Mouse (Mus musculus): ENCODE data around the gene Fgd6. TPM values are rescaled to one million over a fixed set of nuclear protein-coding genes. Genes with fewer than 3 reads are reported as not detected.

The Fgd6 gene
- polyA plus RNA-seq, 1 experiment: 1.1 TPM

DNA sequence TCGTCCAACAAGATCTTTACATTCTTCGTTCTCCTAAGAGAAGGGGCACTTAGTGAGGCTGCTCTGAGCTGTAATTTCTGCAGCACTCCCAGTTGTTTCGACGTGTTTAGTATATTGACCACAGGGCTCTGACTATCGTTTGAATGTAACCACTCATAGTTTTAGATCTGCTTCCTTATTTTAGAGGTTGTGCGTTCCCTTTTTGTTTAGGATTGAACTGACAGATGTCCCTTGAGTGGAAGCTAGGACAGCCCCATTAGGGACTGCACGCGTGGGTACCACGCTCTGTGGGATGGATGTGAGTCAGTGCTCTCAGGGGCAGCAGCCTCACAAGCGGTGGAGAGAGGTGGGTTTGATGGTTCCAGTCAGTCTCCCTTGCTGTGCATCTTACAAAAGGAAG is 69.7 kb downstream of the Fgd6 start:
- TF ChIP-seq GATA1 (IDR thresholded peaks at IDR 0.05; ENCODE audit: low read length): no peak

DNA sequence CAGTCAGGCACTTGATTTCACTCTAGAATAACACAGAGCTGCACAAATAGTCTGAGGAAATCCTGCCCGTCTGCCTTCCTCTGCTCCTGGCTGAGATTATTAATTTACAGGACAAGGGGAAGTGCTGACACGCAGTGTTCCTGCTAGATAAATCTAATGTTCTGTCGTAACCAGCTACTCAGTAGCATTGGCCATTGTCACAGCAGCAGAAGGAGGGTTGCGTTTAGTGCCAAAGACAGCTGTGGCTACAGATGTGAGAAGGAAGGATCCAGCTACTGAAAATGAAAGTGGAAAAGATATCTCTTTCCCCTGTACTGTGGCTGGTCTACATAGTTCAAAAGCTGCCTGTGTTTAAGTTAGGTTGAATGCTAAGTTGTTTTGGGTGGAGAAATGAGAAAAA is 71.4 kb downstream of the Fgd6 start:
- no peak for TF ChIP-seq GATA1 (IDR thresholded peaks at IDR 0.05; ENCODE audit: low read length)

GRCm38 (mm10) chr10:94107607-94108006 is 71.8 kb downstream of the Fgd6 start:
- TF ChIP-seq GATA1 (IDR thresholded peaks at IDR 0.05; ENCODE audit: low read length): no peak

GRCm38 (mm10) chr10:94108791-94109190 is 73.0 kb downstream of the Fgd6 start:
- no peak for TF ChIP-seq GATA1 (IDR thresholded peaks at IDR 0.05; ENCODE audit: low read length)

DNA sequence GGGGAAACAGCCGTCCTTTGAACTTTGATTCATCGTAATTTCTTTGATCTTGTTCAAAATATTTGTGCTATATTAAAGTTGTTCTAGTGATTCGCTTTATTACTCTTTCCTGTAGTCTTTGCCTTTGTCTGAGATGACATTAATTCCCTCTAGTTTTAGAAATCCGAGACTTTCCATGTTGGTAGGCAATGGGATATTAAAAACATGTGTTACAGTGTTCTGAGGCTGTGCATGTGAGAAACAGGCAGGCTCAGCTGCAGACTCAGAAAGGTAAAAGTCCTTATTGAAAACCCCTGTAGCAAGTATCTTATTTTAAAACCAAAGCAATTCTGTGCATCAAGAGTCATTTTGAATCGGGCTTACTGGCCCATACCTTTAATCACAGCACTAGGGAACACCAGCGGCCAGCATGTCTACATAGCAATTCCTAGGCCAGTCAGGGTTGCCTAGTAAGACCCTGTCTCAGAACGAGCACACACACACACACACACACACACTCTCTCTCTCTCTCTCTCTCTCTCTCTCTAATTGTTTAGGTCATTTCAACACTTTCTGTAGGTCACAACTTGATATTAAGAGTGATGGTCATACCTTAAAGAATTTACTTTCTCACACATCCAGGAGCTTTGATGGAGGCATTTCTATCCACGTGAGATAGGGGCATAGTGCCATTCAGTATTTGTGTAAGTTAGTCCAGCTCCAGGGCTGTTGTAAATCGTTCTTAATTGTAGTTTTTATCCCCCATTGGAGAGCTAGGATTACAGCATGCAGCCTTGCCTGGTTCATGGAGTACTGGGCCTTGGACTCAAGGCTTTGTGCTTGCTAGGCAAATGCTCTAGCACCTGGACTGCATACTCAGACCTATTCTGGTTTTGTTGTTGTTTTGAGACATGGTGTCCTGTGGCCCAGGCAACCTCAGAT is 75.3 kb downstream of the Fgd6 start:
- no peak for TF ChIP-seq GATA1 (IDR thresholded peaks at IDR 0.05; ENCODE audit: low read length)

DNA sequence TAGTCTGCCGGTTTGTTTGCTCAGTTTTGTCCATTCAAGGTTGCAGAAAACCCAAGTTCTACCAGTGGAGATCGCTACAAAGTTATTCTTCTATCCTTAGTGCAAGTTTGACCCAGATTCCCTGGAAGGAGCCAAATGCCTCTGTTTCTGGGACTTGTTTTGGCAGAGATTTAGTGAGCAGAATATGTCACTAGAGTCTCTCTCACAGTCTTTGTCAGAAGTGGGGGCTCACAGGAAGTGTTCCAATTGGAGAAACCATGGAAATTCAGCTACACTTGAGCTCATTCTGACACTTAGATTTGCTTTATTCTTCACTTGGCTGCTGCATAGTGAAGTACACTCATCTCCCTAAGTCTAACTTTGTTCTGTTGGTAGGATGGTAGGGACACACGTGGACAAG is 76.4 kb downstream of the Fgd6 start:
- TF ChIP-seq GATA1 (IDR thresholded peaks at IDR 0.05; ENCODE audit: low read length): no peak

GRCm38 (mm10) chr10:94115893-94116599 is 80.2 kb downstream of the Fgd6 start:
- TF ChIP-seq GATA1 (IDR thresholded peaks at IDR 0.05; ENCODE audit: low read length): no peak

- no peak for TF ChIP-seq GATA1 (IDR thresholded peaks at IDR 0.05; ENCODE audit: low read length)
Observed at GRCm38 (mm10) chr10:94116781-94117340, 81.1 kb downstream of the Fgd6 start.

DNA sequence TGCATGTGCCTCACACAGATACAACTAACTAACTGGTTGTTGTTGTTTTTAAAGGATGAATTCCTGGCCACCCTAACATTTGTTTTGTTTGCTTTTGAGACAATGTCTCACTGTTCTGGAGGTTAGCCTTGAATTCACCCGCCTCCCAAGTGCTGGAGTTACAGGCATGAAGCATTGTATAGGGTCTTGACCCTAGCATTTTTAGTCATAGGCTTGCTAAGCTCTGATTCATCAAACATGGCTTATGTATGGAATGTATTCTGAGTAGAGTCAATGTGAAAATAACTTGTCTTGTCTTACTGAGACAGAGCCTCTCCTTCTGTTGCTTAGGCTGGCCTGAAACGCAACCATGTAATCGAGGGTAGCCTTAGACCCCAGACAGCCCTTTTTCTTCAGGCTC is 82.1 kb downstream of the Fgd6 start:
- TF ChIP-seq GATA1 (IDR thresholded peaks at IDR 0.05; ENCODE audit: low read length): no peak

DNA sequence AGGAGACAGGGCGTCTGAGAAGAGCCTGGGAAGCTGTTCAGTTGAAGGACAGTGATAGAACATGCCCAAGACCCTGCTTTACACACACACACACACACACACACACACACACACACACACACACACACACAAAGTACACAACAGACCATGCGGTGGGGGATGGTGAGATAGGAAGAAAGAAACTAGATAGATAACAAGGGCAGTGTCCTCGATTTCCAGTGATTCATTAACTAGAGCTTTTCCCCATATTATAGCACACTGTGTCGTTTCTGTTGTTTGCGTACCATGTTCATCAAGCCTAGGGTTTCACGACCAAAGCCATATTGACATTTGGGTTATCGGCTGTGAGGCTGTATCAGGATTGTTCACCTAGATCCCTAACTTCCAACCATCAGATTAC is 83.2 kb downstream of the Fgd6 start:
- no peak for TF ChIP-seq GATA1 (IDR thresholded peaks at IDR 0.05; ENCODE audit: low read length)

GRCm38 (mm10) chr10:94120676-94121075 is 84.9 kb downstream of the Fgd6 start:
- no peak for TF ChIP-seq GATA1 (IDR thresholded peaks at IDR 0.05; ENCODE audit: low read length)

GRCm38 (mm10) chr10:94122595-94122994 is 86.8 kb downstream of the Fgd6 start:
- TF ChIP-seq GATA1 (IDR thresholded peaks at IDR 0.05; ENCODE audit: low read length): no peak

DNA sequence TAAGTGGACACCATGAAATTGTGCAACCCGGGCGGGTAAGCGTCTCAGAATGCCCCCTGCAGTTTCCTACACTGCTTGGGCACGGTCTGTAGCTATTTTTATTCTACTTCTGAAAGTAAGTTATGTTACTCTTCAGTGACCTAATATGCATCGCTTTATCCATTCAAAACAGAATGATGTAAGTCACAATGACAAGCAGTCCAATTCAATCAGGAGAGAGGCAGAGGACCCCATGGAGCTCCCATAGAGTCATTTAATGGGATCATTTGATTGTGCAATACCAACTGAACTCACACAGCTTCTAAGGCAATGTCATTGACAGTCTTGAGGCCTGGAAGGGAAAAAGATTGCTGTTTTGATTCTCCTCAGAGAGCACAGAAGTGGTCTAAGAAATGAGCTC is 87.8 kb downstream of the Fgd6 start:
- TF ChIP-seq GATA1 (IDR thresholded peaks at IDR 0.05; ENCODE audit: low read length): no peak

DNA sequence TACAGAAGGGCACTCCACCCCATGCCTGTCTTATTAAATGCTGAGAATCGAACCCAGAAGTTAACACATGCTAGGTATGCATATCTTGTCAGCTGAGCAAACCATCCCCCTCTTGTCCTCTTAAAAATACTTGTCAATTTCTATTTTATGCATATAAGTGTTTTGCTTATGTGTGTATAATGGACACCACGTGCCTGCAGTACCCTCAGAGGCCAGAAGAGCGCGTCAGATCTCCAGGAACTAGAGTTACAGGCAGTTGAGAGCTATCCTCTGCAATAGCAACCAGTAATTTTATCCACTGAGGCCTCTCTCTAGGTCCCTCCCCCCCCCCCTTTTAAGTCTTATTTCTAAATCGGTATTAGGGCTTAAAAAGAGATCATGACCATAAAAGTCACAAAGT is 88.6 kb downstream of the Fgd6 start:
- no peak for TF ChIP-seq GATA1 (IDR thresholded peaks at IDR 0.05; ENCODE audit: low read length)

GRCm38 (mm10) chr10:94129680-94130119 is 93.9 kb downstream of the Fgd6 start:
- TF ChIP-seq GATA1 (IDR thresholded peaks at IDR 0.05; ENCODE audit: low read length): no peak

DNA sequence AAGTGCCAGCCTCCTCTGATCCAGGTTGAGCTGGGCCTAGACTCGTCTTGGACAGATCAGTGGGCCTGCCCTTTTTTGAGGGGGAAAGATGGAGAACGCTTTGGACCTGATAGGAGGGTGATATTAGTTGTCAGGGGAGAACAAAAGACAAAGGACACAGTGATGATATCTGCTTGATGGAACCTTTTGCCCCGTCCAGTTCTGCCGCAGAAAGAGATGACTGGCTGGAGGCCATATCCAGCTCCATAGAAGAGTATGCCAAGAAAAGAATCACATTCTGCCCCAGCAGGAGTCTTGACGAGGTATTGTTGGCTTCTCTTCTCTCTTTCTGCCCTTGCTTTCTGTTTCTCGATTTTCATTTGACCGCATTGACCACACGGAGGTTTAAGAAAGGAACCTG is 97.3 kb downstream of the Fgd6 start:
- TF ChIP-seq GATA1 (IDR thresholded peaks at IDR 0.05; ENCODE audit: low read length): no peak
